Mouse (Mus musculus): ENCODE data around the gene Gm47995.
"Not testable (repeated sequence)": the region's sequence is repeated elsewhere in the genome, so short reads cannot be mapped to it uniquely, and the experiment has no call there.

Gene Gm47995

DNA sequence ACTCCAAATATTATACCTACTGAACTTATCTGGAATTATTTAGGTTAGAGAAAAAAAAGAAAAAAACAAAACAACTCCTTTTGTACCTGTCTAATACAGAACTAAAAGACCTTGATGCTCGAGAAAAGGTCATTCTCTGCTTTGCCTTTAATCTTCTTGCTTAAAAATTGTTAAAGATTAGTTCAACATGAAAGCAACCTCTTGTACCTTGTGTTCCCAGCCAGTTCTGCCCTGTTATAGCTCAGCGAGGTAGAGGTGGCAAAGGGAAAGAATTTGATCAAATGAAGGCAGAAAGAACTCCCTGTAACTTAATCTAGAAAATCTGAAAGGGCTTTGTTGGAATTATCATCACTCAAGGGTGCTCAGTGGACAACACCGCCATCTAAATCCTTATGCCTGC, 12.1 kb upstream of the Gm47995 start:
- not testable (repeated sequence) for DNase-seq (ENCODE audit: low spot score in 2 of 2)

DNA sequence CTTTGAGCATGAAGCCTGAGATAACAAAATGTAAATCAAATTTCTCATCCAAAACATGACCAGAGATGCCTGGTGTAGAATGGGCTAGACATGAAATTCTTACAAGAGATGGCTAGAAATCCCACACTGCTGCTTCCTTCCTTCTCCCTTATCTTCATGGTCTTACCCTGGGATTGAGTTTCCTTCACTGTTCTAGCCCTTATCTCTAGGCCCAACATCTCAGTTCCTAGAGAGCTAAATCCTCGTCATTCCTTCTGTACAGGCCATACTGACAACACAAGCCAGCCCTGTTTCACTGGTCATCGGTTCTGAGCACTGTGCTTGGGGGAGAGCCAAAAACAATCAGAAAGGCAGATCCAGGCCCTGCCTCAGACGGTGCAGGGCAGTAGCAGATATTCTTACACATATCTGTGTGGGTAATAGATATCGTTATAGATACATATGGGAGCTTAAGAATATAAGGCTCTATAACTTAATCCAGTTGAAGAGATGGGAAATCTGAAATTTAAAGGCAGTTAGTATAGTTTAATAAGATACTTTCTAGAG, 11.3 kb upstream of the Gm47995 start:
- DNase-seq (ENCODE audit: low spot score in 2 of 2): not testable (repeated sequence)

DNA sequence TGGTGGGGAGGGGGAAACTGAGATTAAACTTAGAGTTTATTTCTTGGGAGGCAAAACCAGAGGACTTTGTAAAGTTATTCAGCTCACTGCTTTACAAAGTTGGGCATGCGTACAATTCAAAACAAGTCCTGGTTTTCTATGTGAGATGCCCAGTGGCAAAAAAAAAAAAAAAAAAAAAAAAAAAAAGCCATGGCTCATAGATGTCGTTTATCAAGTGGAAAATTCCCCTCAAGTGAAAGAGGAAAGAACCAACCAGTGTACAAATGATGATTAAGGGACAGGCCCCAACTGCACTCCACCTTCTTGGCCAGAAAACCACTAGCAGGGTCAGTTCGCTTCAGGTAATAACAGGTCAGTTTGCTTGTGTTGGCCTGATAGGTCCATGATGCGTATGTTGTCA, 9.8 kb upstream of the Gm47995 start:
- no peak for DNase-seq (ENCODE audit: low spot score in 2 of 2)

DNA sequence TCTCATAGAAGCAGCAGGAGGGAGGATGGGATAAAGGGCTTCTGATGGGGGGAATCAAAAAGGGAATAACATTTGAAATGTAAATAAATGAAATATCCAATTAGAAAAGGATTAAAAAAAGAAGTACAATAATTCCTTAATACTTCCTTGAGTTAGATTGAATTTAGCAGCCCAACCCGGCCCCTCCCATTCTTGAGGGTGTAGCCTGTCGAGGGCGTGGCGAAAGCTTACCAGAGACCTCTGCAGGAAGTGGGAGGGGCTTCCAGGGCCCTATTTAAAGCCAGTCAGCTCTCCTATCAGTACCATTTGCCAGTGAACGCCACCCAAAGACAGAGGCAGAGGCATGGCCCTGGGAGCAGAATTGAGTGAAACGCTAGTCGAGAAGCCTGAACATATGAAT, 6.2 kb upstream of the Gm47995 start, which contains the start of gene Gm8947:
TSS of gene Gm8947 (plus strand) at position 302 of the 400 bp plus-strand sequence.
- DNase-seq (ENCODE audit: low spot score in 2 of 2): not testable (repeated sequence)

DNA sequence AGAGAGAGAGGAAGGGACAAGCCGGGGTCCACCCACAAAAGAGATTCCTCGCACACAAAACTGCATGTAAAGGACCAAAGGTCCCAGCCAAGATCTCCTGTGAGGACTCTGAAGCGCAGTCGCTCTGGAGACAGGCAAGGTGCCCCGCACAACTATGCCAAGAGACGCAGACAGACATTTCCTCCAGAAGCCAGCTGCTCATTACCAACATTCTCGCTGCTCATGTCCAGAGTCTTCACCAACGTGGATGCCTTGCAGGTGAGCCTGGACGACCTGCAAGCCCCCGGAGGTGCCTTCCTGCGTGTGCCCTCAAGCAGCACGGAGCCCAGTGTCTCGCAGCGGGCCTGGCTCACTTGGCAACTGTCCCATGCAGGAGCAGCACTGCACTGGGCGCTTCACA, 5.5 kb upstream of the Gm47995 start:
- not testable (repeated sequence) for DNase-seq (ENCODE audit: low spot score in 2 of 2)

DNA sequence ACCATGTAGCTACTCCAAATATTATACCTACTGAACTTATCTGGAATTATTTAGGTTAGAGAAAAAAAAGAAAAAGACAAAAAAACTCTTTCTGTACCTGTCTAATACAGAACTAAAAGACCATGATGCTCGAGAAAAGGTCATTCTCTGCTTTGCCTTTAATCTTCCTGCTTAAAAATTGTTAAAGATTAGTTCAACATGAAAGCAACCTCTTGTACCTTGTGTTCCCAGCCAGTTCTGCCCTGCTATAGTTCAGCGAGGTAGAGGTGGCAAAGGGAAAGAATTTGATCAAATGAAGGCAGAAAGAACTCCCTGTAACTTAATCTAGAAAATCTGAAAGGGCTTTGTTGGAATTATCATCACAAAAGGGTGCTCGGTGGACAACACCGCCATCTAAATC, 2.3 kb upstream of the Gm47995 start:
- not testable (repeated sequence) for DNase-seq (ENCODE audit: low spot score in 2 of 2)

DNA sequence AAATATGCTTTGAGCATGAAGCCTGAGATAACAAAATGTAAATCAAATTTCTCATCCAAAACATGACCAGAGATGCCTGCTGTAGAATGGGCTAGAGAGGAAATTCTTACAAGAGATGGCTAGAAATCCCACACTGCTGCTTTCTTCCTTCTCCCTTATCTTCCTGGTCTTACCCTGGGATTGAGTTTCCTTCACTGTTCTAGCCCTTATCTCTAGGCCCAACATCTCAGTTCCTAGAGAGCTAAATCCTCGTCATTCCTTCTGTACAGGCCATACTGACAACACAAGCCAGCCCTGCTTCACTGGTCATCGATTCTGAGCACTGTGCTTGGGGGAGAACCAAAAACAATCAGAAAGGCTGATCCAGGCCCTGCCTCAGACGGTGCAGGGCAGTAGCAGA, 1.6 kb upstream of the Gm47995 start:
- not testable (repeated sequence) for DNase-seq (ENCODE audit: low spot score in 2 of 2)

DNA sequence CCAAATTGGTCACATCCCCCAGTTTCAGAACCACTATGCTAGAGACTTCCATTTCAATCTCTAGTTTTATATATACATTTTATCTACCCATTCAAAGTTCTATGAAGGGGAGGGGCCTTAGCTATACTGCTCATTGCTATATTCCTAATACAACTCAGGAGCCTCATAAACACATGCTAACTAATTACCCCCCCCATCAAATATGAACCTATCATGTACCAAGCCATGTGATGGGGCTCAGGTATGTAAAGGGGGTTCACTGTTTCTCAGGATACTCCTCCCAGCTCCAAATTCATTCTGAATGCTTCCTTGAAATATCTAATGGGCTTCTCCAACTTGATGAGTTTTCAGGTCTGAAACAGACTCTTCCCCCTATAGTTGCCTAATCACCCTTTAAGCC, 2.4 kb downstream of the Gm47995 start:
- not testable (repeated sequence) for DNase-seq (ENCODE audit: low spot score in 2 of 2)

DNA sequence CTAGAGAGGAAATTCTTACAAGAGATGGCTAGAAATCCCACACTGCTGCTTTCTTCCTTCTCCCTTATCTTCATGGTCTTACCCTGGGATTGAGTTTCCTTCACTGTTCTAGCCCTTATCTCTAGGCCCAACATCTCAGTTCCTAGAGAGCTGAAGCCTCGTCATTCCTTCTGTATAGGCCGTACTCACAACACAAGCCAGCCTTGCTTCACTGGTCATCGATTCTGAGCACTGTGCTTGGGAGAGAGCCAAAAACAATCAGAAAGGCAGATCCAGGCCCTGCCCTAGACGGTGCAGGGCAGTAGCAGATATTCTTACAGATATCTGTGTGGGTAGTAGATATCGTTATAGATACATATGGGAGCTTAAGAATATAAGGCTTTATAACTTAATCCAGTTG, 4.5 kb downstream of the Gm47995 start:
- not testable (repeated sequence) for DNase-seq (ENCODE audit: low spot score in 2 of 2)

DNA sequence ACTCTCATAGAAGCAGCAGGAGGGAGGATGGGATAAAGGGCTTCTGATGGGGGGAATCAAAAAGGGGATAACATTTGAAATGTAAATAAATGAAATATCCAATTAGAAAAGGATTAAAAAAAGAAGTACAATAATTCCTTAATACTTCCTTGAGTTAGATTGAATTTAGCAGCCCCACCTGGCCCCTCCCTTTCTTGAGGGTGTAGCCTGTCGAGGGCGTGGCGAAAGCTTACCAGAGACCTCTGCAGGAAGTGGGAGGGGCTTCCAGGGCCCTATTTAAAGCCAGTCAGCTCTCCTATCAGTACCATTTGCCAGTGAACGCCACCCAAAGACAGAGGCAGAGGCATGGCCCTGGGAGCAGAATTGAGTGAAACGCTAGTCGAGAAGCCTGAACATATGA, 5.6 kb downstream of the Gm47995 start, which contains the start of gene 3110040M04Rik:
TSS of gene 3110040M04Rik (plus strand) at position 304 of the 400 bp plus-strand sequence.
- not testable (repeated sequence) for DNase-seq (ENCODE audit: low spot score in 2 of 2)

DNA sequence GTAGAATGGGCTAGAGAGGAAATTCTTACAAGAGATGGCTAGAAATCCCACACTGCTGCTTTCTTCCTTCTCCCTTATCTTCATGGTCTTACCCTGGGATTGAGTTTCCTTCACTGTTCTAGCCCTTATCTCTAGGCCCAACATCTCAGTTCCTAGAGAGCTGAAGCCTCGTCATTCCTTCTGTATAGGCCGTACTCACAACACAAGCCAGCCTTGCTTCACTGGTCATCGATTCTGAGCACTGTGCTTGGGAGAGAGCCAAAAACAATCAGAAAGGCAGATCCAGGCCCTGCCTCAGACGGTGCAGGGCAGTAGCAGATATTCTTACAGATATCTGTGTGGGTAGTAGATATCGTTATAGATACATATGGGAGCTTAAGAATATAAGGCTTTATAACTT, 10.2 kb downstream of the Gm47995 start:
- DNase-seq (ENCODE audit: low spot score in 2 of 2): not testable (repeated sequence)

DNA sequence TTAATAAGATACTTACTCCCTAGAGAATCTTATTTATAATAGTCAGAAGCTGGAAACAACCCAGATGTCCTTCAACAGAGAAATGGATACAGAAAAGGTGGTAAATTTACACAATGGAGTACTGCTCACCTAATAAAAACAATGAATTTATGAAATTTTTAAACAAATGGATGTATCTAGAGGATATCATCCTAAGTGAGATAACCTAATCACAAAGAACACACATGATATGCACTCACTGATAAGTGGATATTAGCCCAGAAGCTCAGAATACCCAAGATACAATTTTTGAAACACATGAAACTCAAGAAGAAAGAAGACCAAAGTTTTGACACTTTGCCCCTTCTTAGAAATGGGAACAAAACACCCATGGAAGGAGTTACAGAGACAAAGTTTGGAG, 10.7 kb downstream of the Gm47995 start:
- not testable (repeated sequence) for DNase-seq (ENCODE audit: low spot score in 2 of 2)

DNA sequence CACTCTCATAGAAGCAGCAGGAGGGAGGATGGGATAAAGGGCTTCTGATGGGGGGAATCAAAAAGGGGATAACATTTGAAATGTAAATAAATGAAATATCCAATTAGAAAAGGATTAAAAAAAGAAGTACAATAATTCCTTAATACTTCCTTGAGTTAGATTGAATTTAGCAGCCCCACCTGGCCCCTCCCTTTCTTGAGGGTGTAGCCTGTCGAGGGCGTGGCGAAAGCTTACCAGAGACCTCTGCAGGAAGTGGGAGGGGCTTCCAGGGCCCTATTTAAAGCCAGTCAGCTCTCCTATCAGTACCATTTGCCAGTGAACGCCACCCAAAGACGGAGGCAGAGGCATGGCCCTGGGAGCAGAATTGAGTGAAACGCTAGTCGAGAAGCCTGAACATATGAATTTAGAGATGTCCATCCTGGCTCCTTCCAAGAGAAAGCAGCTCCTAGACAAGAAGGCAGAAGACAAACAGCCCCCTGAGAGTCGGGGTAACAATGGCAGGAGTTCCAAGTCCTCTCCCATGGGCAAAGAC, 11.6 kb downstream of the Gm47995 start, which contains the start of gene Gm47996:
TSS of gene Gm47996 (plus strand) at position 308 of the 532 bp plus-strand sequence.
- not testable (repeated sequence) for DNase-seq (ENCODE audit: low spot score in 2 of 2)

DNA sequence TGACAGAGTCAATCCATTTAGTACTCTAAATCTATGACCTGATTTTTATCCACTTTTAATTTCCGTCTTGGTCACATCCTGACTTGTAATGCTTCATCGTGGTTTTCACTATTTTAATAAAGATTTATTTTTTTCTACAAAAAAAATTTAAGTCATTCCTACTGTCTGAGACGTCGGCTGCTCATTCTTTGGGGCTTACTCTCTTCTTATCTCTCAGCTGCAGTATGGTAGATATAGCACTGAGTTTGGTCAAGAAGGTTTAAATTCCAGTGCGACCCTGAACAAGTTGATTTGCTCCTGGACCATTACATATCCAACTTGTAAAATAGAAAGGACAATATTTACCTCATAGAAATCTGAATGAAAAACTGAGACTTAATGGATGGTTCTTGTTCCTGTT, 13.4 kb downstream of the Gm47995 start:
- DNase-seq (ENCODE audit: low spot score in 2 of 2): not testable (repeated sequence)

DNA sequence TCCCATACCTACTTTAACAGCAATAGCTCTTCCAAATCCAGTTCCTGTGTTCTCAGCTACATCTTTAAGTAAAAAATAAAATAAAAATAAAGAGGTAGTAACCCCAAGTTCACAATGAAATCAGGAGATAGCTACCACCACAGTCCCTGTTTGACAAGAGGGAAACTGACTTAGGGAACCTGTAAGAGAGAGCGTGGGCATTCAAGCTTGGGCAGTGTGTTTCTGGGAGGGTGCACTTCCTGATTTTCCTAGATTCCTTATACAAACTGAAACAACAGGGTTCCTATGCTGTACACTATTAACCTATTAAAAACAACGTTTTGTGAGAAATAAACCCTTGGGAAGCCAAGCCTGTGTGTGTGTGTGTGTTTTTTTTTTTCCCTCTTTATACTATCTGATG, 16.6 kb downstream of the Gm47995 start:
- DNase-seq (ENCODE audit: low spot score in 2 of 2): no peak

DNA sequence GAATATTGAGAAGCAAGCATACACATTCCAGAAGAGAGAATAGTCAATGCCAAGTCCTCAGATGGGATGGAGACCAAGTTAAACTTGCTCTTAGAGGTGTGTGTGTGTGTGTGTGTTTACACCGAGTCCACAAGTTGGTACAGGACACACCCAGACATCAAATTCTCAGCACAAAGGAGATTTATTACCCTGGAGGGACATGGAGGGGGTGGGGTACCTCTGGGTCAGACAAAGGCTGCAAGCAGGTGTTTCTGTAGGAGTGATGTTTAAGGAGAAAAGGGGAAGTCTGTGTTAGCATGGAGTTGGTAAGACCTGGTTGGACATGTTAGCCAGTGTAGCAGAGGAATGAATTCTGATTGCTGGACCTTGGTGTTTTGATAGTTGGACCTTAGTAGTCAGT, 17.7 kb downstream of the Gm47995 start:
- DNase-seq (ENCODE audit: low spot score in 2 of 2): no peak

DNA sequence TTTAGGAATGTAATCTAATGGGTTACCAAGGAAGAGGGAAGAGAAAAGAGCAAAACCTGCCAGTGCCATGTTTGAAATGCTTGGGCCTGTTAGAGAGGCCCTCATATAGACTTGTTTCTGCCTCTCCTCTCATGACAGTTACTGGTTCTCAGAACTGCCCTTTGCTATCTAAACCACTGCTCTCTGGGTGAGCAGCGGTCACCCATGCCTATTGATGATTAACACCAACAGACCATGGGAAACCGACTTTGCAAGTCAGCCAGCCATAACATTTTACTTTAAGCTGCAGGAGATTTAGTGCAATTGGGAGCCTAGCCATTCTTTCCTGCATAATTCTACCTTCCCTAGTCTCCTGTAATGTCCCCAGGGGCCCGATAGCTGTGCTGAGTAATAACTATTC, 18.2 kb downstream of the Gm47995 start:
- DNase-seq (ENCODE audit: low spot score in 2 of 2): no peak

DNA sequence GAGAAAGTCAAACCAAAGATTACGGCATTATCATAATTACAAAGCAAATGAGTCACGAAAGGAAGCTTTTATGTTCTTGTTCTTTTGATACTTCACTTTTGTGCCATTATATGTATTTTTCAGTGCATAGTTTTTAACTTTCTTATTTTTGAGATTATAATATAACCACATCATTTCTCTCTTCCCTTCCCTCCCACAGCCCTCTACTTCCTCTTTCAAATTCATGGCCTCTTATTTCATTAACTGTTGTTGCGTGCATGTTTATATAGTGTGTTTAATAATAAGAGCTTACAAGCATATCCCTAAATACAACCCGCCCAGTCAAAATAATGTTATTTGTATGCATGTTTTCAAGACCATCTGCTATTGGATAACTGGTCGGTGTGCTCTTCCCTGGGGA, 20.8 kb downstream of the Gm47995 start:
- DNase-seq (ENCODE audit: low spot score in 2 of 2): no peak

DNA sequence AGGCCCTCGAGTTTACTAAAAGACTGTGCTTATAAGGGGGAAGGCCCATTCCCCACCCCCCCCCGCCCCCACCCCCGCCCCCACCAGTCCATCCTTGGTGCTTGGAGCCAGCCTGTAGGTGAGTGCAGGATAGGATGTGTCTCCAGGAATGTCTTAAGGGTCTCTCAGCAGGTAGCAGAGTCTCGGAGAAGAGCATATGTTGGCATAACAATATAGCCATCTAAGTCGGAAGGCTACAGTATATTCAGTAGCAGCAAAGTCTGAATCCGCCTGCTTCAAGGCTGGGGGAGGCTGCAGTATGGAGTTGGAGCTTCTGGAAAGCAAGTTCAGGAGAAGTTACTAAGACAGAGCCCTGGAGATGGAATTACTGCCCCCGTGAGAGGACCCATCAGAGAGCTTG, 21.9 kb downstream of the Gm47995 start:
- DNase-seq (ENCODE audit: low spot score in 2 of 2): no peak

DNA sequence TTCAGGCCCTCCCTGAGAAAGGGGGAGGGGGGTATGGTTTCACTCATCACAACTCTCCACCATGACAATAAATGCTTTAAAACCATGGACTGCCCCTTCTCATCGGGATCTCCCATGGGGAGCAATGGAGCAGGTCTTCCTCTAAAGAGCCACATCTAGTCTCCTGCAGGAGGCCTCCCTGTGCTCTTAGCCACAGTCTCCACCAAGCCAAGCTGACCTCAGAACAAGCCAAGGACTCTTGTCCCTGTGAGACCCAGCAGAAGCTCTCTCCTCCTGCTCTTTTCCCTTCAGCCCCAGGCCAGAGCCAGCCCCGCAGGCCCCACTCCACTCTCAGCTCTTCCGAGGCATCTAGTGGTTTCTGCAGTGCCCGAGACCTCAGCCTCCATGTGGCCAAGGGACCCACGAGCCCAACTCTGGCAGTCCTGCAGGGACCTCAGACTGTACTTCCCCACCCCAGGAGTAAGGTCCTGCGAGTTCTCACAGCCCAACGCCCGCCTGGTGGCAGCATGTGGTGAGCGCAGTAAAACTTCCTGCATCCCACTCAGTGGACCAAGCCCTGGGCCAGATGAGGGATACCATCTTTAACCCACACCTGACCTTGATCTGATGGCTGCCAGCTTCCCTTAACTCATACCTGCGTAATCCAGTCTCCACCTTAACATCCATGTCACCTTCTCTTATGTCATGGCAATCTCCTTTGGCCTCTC, 24.5 kb downstream of the Gm47995 start:
- DNase-seq (ENCODE audit: low spot score in 2 of 2): no peak

DNA sequence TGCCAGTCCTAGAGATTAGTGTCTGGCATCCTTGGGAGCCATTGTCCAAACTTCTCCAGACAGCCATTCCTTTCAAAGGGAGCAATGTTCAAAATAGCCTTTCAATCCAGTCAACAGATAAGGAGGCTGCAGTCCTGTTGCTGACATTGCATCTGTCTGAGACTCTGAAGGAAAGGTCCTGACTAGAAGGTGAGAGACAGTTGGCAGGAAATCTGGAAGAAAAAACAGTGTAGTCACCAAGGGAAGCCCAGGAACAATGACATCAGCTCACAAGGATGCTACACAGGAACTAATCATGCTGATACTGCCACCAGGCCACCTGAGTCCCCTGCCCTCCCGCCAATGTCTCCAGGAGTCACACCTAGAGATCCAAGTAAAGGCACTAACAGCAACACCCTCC, 25.1 kb downstream of the Gm47995 start:
- DNase-seq (ENCODE audit: low spot score in 2 of 2): no peak

DNA sequence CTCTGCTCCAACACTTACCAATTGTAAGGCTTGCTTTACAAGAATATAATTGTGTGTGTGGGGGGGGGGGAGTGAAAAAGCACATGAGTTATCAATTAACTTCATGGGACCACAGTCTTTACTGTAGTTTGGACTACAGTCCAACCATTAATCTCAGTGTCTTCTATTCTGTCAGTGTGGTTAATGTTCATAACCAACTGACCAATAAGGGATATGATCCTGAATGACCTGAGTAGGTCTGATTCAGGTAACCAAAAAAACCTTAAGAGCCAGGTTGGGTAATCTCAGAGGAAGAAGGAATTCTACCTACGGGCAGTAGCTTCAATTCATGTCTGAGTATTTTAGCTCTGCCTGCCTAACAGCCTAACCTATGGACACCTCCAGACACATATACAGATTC, 26.3 kb downstream of the Gm47995 start:
- DNase-seq (ENCODE audit: low spot score in 2 of 2): no peak

DNA sequence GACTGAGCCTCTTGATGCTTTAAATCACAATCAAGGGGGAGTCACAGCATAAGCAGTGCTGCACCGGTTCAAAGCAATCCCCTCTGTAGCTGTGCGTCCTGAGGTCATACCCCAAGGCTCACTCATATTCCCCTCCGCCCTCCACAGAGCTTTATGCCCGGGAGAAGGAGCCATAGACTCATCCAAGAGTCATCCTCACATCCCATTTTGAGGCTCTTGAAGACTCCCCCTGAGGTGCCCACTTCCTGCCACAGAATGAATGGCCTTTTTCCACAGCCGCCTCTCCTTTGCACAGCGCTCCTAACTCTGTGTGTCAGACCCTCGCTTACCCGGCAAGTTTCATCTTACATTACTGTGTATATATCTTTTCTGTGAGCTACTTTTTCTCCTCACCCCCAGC, 29.3 kb downstream of the Gm47995 start:
- no peak for DNase-seq (ENCODE audit: low spot score in 2 of 2)
